Mouse (Mus musculus) G1E (cell line): ENCODE measurements around the gene Ctnnb1. TPM values are rescaled to one million over a fixed set of nuclear protein-coding genes. Genes with fewer than 3 reads are reported as not detected.

Source experiments
- ATAC-seq: 2 replicates; pipeline ENCODE4 v1.8.0; 2016; ENCODE audit warnings: mild to moderate bottlenecking; ENCODE audit not compliant: insufficient number of reproducible peaks, poor library complexity, low FRiP score, severe bottlenecking; ENCODE audit errors: extremely low read depth
- DNase-seq: peaks from one replicate; pipeline ENCODE4 v3.0.0; 2012; ENCODE audit warnings: low spot score
- H3K27me3 ChIP-seq: 2 replicates; pipeline ENCODE4 v1.6.1; 2012; ENCODE audit warnings: mild to moderate bottlenecking, low read length, inconsistent platforms; ENCODE audit not compliant: insufficient read depth
- H3K36me3 ChIP-seq: replicated peaks from 2 replicates; pipeline ENCODE3; 2012; ENCODE audit warnings: mild to moderate bottlenecking, inconsistent platforms
- H3K4me1 ChIP-seq: 2 replicates; pipeline ENCODE4 v1.6.1; 2012; ENCODE audit warnings: low read depth, low read length, inconsistent platforms, mixed read lengths; ENCODE audit not compliant: insufficient read depth
- H3K4me3 ChIP-seq: 2 replicates; pipeline ENCODE4 v1.5.1; 2012; ENCODE audit warnings: low read depth, mild to moderate bottlenecking, inconsistent platforms, low read length, moderate library complexity, mixed read lengths
- H3K9me3 ChIP-seq: replicated peaks from 2 replicates; pipeline ENCODE4 v1.6.1; 2012; ENCODE audit warnings: inconsistent platforms
- CTCF ChIP-seq: IDR thresholded peaks from 2 replicates; pipeline ENCODE4 v1.5.1; 2012; ENCODE audit warnings: low read depth, low read length, inconsistent platforms, mixed read lengths
- GATA1 ChIP-seq: IDR thresholded peaks from 2 replicates; pipeline ENCODE4 v1.6.1; 2012; ENCODE audit warnings: borderline replicate concordance, low read length, inconsistent platforms, mixed read lengths
- GATA2 ChIP-seq: IDR thresholded peaks from 2 replicates; pipeline ENCODE4 v1.6.1; 2012; ENCODE audit warnings: low read depth, low read length, inconsistent platforms, borderline replicate concordance
- POLR2AphosphoS5 ChIP-seq: IDR thresholded peaks from 2 replicates; pipeline ENCODE4 v1.6.1; 2012; ENCODE audit warnings: low read depth, low read length, inconsistent platforms; ENCODE audit not compliant: insufficient replicate concordance
- TAL1 ChIP-seq: conservative IDR thresholded peaks from 2 replicates; pipeline ENCODE4 v1.6.1; 2012; ENCODE audit warnings: low read depth, low read length, inconsistent platforms, mixed read lengths
- polyA plus RNA-seq: library from polyadenylated mRNA; stranded (reverse); fragments of >175 nt; gene quantifications from 2 replicates; pipeline ENCODE4 v1.2.3, GENCODE M21; 2012
- total RNA-seq, 2 experiments: library from RNA; stranded (forward) in 1 of 2; stranded (reverse) in 1 of 2; fragments of 200-1000 nt in 1 of 2; fragments of >200 nt in 1 of 2; fragmentation: Nextera tagmentation in 1 of 2; gene quantifications; 2 replicates each; pipeline ENCODE4 v1.2.3; 2014 to 2017

Ctnnb1 gene
- total and polyA plus RNA-seq, 3 experiments, result 60.1 to 628 (median 233) TPM

GRCm38 (mm10) chr9:120994223-120995155 lies 65.5 kb downstream of the Ctnnb1 start:
- Histone ChIP-seq H3K36me3 (no peaks in the 10 kb centered on the region), H3K9me3 (no peaks in the 10 kb centered on the region), H3K4me3 (no peak overlapping the region), H3K4me1 (no peaks in the 10 kb centered on the region), H3K27me3 (peaks cover 16% of the 10 kb centered on the region)
- ATAC-seq (no peak), DNase-seq (no peak)
- TF ChIP-seq GATA2 (no peak), GATA1 (no peak), TAL1 (no peak), CTCF (no peak), POLR2AphosphoS5 (no peak)

GRCm38 (mm10) chr9:120998696-120999095 lies 69.7 kb downstream of the Ctnnb1 start:
- Histone ChIP-seq H3K4me3 (no peak overlapping the region), H3K4me1 (no peaks in the 10 kb centered on the region), H3K27me3 (peaks cover 20% of the 10 kb centered on the region; the same call in 1 of the 2 replicates), H3K36me3 (no peaks in the 10 kb centered on the region), H3K9me3 (no peaks in the 10 kb centered on the region)
- no peak for DNase-seq
- no peak for ATAC-seq
- TF ChIP-seq GATA1 (no peak), CTCF (no peak), POLR2AphosphoS5 (no peak), TAL1 (no peak), GATA2 (no peak)

- H3K4me3 ChIP-seq, result no peak overlapping the region
- ATAC-seq, result no peak
- no peaks in the 10 kb centered on the region for H3K4me1 ChIP-seq
- no peaks in the 10 kb centered on the region for H3K9me3 ChIP-seq
- DNase-seq, result no peak
- no peaks in the 10 kb centered on the region for H3K36me3 ChIP-seq
- peaks cover 16% of the 10 kb centered on the region; the same call in 1 of the 2 replicates for H3K27me3 ChIP-seq
- TF ChIP-seq CTCF (no peak), GATA2 (no peak), POLR2AphosphoS5 (no peak), GATA1 (no peak), TAL1 (no peak)
Measured at GRCm38 (mm10) chr9:121000641-121001320, 71.8 kb downstream of the Ctnnb1 start.

DNA sequence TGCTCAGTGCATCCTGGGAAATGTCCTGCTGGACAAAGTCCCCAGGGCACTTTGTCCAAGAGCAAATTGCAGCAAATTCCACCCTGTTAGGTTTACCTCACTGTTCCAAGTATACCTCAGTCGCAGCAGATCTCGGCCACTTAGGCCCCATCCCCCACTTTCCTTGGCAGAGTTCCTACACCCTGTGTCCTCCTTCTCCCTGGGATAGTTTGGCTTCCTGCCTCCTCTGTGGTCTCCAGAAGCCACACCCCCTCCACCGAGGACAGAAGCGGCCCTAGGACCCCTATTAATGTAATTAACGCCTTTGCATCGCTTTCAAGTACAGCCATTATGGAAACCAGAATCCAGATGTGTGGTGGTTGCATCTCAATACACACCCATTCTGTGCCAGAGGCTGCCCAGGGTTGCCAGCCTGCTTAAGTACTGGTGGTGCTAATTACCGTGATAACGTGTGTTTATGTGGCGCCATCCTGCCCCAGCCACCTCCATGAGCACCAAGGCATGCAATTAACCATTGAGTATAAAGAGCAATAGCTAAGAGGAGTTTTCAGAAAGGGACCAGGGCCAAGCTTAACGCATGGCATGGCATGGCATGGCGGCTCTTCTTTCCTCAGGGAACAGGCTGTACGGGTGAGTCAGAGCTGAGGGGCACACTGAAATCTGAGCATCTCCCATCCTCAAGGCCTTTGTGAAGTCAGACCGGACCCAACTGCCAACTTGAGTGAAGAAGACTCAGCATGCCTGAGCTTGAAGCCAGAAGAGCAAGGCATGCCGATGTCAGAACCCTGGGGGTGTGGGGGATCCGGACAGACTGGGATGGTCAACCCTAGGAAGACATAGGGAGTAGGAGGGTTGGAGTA lies 72.9 kb downstream of the Ctnnb1 start:
- Histone ChIP-seq H3K4me1 (no peaks in the 10 kb centered on the region), H3K27me3 (peaks cover 16% of the 10 kb centered on the region; the same call in 1 of the 2 replicates), H3K36me3 (no peaks in the 10 kb centered on the region), H3K4me3 (no peak overlapping the region), H3K9me3 (no peaks in the 10 kb centered on the region)
- no peak for TF ChIP-seq CTCF
- TF ChIP-seq GATA1, result no peak
- no peak for TF ChIP-seq GATA2
- no peak for TF ChIP-seq POLR2AphosphoS5
- TF ChIP-seq TAL1, result no peak
- DNase-seq, result no peak
- no peak for ATAC-seq

GRCm38 (mm10) chr9:121005961-121006360 lies 76.9 kb downstream of the Ctnnb1 start:
- H3K27me3 ChIP-seq, result peaks cover 13% of the 10 kb centered on the region; the same call in 1 of the 2 replicates
- H3K4me3 ChIP-seq, result no peak overlapping the region
- DNase-seq (no peak), ATAC-seq (no peak)
- H3K36me3 ChIP-seq, result no peaks in the 10 kb centered on the region
- TF ChIP-seq POLR2AphosphoS5, result no peak
- H3K9me3 ChIP-seq, result no peaks in the 10 kb centered on the region
- no peaks in the 10 kb centered on the region for H3K4me1 ChIP-seq
